Mouse (Mus musculus): ENCODE results near the gene Col5a3. TPM values are rescaled to one million over a fixed set of nuclear protein-coding genes. Genes with fewer than 3 reads are reported as not detected.

Col5a3 gene
- polyA plus RNA-seq, 1 experiment = 1.4 TPM

GRCm38 (mm10) chr9:20805706-20806105 lies 9.2 kb downstream of the Col5a3 start:
- WGBS = 51% methylated on average over 5 of the region's 5 CpGs

GRCm38 (mm10) chr9:20805159-20805495 lies 9.7 kb downstream of the Col5a3 start:
- Histone ChIP-seq H3K27ac (ENCODE audit: insufficient read depth, low read length) (no peak overlapping the region), H3K4me1 (ENCODE audit: control insufficient read depth, insufficient read depth, insufficient read length) (no peaks in the 10 kb centered on the region), H3K36me3 (ENCODE audit: control insufficient read depth, insufficient read depth, low read length) (no peaks in the 10 kb centered on the region), H3K4me3 (ENCODE audit: extremely low read depth, insufficient read depth, insufficient read length) (no peak overlapping the region), H3K27me3 (ENCODE audit: control insufficient read depth, insufficient read depth, low read length) (no peaks in the 10 kb centered on the region)
- DNase-seq (ENCODE audit: low read depth in 1 of 2, low spot score in 2 of 2) = no peak
- 80% methylated on average over 3 of the region's 3 CpGs for WGBS
- TF ChIP-seq POLR2A (IDR thresholded peaks at IDR 0.05; ENCODE audit: low read depth, low read length) (no peak), CTCF (IDR thresholded peaks at IDR 0.05; ENCODE audit: extremely low read depth, insufficient read depth, insufficient read length, insufficient replicate concordance) (no peak)

More at GRCm38 (mm10) chr9:20805706-20806105, 9.2 kb downstream of the Col5a3 start:
- DNase-seq (ENCODE audit: low read depth in 1 of 2, low spot score in 2 of 2) = no peak
- H3K4me3 ChIP-seq (ENCODE audit: extremely low read depth, insufficient read depth, insufficient read length) = no peak overlapping the region
- no peaks in the 10 kb centered on the region for H3K27me3 ChIP-seq (ENCODE audit: control insufficient read depth, insufficient read depth, low read length)
- no peak for TF ChIP-seq CTCF (IDR thresholded peaks at IDR 0.05; ENCODE audit: extremely low read depth, insufficient read depth, insufficient read length, insufficient replicate concordance)
- no peak for TF ChIP-seq POLR2A (IDR thresholded peaks at IDR 0.05; ENCODE audit: low read depth, low read length)
- no peak overlapping the region for H3K27ac ChIP-seq (ENCODE audit: insufficient read depth, low read length)
- H3K4me1 ChIP-seq (ENCODE audit: control insufficient read depth, insufficient read depth, insufficient read length) = no peaks in the 10 kb centered on the region
- H3K36me3 ChIP-seq (ENCODE audit: control insufficient read depth, insufficient read depth, low read length) = no peaks in the 10 kb centered on the region

- Histone ChIP-seq H3K36me3 (ENCODE audit: control insufficient read depth, insufficient read depth, low read length) (no peaks in the 10 kb centered on the region), H3K4me1 (ENCODE audit: control insufficient read depth, insufficient read depth, insufficient read length) (no peaks in the 10 kb centered on the region), H3K27me3 (ENCODE audit: control insufficient read depth, insufficient read depth, low read length) (no peaks in the 10 kb centered on the region), H3K4me3 (ENCODE audit: extremely low read depth, insufficient read depth, insufficient read length) (no peak overlapping the region), H3K27ac (ENCODE audit: insufficient read depth, low read length) (no peak overlapping the region)
- DNase-seq (ENCODE audit: low read depth in 1 of 2, low spot score in 2 of 2) = peak; percentile 11 to 34
- TF ChIP-seq CTCF (IDR thresholded peaks at IDR 0.05; ENCODE audit: extremely low read depth, insufficient read depth, insufficient read length, insufficient replicate concordance) (peak; percentile 76; the same call in 1 of the 2 replicates), POLR2A (IDR thresholded peaks at IDR 0.05; ENCODE audit: low read depth, low read length) (no peak)
- 65% methylated on average over 13 of the region's 13 CpGs for WGBS
Observed at GRCm38 (mm10) chr9:20804266-20805158, 10.4 kb downstream of the Col5a3 start.

DNA sequence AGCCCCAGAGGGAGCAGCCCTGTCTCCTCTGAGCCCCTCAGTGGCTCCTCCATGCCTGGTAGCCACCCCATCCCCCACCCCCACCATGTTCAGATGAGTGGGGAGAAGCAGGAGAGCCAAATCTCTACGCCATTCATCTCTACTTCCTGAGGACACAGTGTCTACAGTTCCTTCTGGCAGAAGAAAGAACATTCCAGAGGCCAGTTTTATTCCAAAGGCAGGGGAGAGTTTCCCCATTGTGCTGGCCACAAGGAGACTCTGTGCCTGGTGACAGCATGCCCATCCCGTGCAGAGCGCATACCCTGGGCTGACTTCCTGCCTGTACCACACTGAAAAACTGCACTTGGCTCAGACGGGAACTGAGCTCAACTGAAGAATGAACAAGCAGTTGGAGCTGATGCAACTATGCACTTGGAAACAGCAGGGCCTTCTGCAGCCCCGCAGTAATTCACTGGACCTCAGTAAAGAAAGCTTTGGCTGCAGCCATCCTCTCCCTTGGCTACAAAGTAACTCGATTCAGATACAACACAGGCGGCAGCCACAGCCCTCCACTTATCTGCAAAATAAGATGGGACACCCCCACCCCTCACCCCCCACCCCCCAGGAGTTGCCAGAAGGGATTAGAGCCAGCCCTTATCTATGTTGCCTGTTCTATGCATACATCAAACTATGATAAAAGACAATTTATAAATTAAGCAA lies 20.6 kb downstream of the Col5a3 start:
- no peak for DNase-seq (ENCODE audit: low read depth in 1 of 2, low spot score in 2 of 2)
- no peak overlapping the region for H3K4me3 ChIP-seq (ENCODE audit: extremely low read depth, insufficient read depth, insufficient read length)
- no peak for TF ChIP-seq POLR2A (IDR thresholded peaks at IDR 0.05; ENCODE audit: low read depth, low read length)
- TF ChIP-seq CTCF (IDR thresholded peaks at IDR 0.05; ENCODE audit: extremely low read depth, insufficient read depth, insufficient read length, insufficient replicate concordance) = no peak
- 17% methylated on average over 7 of the region's 7 CpGs for WGBS
- H3K27me3 ChIP-seq (ENCODE audit: control insufficient read depth, insufficient read depth, low read length) = no peaks in the 10 kb centered on the region
- H3K36me3 ChIP-seq (ENCODE audit: control insufficient read depth, insufficient read depth, low read length) = no peaks in the 10 kb centered on the region
- H3K27ac ChIP-seq (ENCODE audit: insufficient read depth, low read length) = no peak overlapping the region
- H3K4me1 ChIP-seq (ENCODE audit: control insufficient read depth, insufficient read depth, insufficient read length) = no peaks in the 10 kb centered on the region

GRCm38 (mm10) chr9:20790345-20790744 lies 24.5 kb downstream of the Col5a3 start:
- H3K4me3 ChIP-seq (ENCODE audit: extremely low read depth, insufficient read depth, insufficient read length) = no peak overlapping the region
- TF ChIP-seq POLR2A (IDR thresholded peaks at IDR 0.05; ENCODE audit: low read depth, low read length) (no peak), CTCF (IDR thresholded peaks at IDR 0.05; ENCODE audit: extremely low read depth, insufficient read depth, insufficient read length, insufficient replicate concordance) (no peak)
- WGBS = 83% methylated on average over 3 of the region's 3 CpGs
- no peaks in the 10 kb centered on the region for H3K27me3 ChIP-seq (ENCODE audit: control insufficient read depth, insufficient read depth, low read length)
- H3K36me3 ChIP-seq (ENCODE audit: control insufficient read depth, insufficient read depth, low read length) = no peaks in the 10 kb centered on the region
- H3K27ac ChIP-seq (ENCODE audit: insufficient read depth, low read length) = no peak overlapping the region
- DNase-seq (ENCODE audit: low read depth in 1 of 2, low spot score in 2 of 2) = no peak
- no peaks in the 10 kb centered on the region for H3K4me1 ChIP-seq (ENCODE audit: control insufficient read depth, insufficient read depth, insufficient read length)

GRCm38 (mm10) chr9:20789651-20790050 lies 25.2 kb downstream of the Col5a3 start:
- DNase-seq (ENCODE audit: low read depth in 1 of 2, low spot score in 2 of 2) = no peak
- WGBS = 79% methylated on average over 3 of the region's 4 CpGs
- Histone ChIP-seq H3K4me1 (ENCODE audit: control insufficient read depth, insufficient read depth, insufficient read length) (no peaks in the 10 kb centered on the region), H3K27ac (ENCODE audit: insufficient read depth, low read length) (no peak overlapping the region), H3K4me3 (ENCODE audit: extremely low read depth, insufficient read depth, insufficient read length) (no peak overlapping the region), H3K27me3 (ENCODE audit: control insufficient read depth, insufficient read depth, low read length) (no peaks in the 10 kb centered on the region), H3K36me3 (ENCODE audit: control insufficient read depth, insufficient read depth, low read length) (no peaks in the 10 kb centered on the region)
- TF ChIP-seq POLR2A (IDR thresholded peaks at IDR 0.05; ENCODE audit: low read depth, low read length) (no peak), CTCF (IDR thresholded peaks at IDR 0.05; ENCODE audit: extremely low read depth, insufficient read depth, insufficient read length, insufficient replicate concordance) (no peak)
